Mouse (Mus musculus) lung, postnatal 14 days (tissue): Measurements from ENCODE around the gene Zfp846.
A peak's percentile ranks its signal among the peaks of the same experiment; 100 is the strongest.
"Not testable (repeated sequence)": the region's sequence is repeated elsewhere in the genome, so short reads cannot be mapped to it uniquely, and the experiment has no call there.

Experiments used
- DNase-seq: peaks from one replicate; pipeline ENCODE4 v3.0.0; 2021

The Zfp846 gene

DNA sequence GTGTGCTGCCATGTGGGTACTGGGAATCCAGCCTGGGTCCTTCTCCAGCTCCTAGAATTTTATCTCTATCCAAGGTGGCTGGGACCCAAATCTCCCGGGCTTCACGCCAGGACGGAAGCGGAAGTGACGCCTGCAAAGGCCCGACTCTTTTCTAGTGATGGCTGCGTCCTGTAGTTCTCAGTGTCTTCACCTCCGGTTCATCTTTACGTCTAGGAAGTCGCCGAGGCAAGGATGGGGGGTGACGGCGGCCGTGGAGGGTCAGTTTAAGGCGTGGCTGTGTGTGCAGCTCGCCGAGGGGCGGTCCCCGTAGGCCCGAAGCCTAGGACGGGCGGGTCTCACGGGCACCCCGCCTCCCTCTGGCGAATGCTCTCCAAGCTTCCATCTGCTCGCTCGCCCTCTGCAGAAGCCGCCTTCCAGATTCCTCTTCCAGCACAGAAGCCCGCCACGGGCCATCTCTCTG is at the start of gene Zfp846:
TSS of gene Zfp846 (plus strand) at position 117 of the 460 bp plus-strand sequence.
- DNase-seq, result peak; percentile 98

DNA sequence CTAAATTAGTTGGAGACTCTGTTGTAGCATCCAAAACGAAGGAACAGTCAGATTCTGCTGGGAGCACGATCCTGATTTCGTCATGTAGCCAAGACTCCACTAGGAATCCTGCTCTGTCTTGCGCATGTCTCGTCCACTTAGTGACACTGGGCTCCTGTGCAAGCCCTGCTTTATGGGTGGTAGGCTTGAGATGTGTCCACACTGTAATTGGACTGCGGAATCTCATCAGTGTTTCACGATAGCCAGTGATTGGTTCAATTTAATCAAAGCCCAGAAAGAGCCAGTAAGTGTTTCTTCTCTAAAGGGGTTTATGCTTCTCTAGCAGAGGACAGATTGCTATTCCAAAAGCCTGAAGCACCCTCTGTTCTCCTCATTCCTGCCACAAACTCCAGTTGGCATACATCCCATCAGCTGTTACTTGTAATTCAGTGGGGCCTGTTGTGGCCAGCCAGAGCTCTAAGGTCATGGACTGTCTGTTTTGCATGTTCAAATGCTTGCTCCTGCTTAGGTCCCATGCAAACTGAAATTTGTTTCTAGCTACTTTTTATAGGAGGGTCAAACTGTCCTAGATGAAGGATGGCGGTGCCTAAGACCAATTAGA is 46.7 kb upstream of the Zfp846 start:
- no peak for DNase-seq

GRCm38 (mm10) chr9:20536598-20536997 is 44.5 kb upstream of the Zfp846 start:
- no peak for DNase-seq

DNA sequence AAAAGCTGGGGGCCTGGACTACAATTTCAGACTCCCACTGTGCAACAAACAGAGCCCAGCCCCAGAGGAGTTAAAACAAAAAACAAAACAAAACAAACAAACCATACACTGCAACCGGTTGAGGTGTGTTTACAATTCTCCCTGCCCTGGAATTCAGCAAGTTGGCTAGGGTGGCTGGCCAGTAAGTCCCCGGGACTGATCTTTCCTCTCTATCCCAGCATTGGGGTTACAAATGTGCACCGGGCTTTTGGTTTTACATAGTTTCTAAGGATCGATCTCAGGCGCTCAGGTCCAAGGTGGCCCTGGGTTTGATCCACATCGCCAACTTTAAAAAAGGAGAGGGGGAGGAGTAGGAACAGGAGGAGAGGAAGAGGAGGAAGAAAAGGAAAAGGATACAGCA is 37.6 kb upstream of the Zfp846 start:
- DNase-seq, result no peak

- DNase-seq, result peak; percentile 83
These were observed 36.8 kb upstream of the Zfp846 start for GRCm38 (mm10) chr9:20544070-20544821.

DNA sequence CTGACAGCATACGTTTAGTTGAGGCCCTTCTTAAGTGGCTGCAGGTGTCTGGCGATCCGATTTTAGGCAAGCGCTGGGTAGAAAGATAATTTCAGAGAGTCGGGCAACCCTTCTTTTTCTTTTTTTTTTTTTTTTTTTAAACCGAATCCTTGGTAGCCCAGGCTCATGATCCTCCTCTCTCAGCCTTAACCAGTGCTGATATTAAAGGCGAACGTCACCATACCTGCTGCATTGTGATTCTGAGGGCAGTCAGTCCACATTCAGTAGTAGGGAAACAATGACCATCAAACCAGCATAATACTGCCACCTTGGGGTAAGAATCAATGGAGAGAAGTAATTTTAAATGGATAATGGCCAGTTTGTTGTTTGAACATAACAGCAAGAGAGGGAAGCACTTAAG is 35.9 kb upstream of the Zfp846 start:
- peak; percentile 31 for DNase-seq

- DNase-seq, result no peak
These were observed 29.3 kb upstream of the Zfp846 start for GRCm38 (mm10) chr9:20551781-20552275.

DNA sequence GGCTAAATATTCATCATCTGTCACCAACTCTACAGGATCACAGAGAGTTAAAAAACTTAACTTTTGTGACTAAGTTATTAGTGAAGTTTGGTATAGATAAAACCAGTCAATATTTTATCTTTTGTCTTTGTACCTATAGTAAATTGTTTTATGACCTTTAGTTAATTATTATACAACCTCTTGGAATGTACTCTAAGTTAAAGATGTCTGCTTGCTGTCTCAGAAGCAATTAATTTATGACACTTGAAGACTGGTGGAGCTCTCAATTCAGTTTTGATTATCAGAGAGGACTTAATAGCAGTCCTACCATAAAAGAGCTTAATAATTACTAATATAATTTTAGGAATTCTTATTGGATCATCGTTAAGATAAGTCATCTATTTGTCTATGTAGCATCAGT is 28.4 kb upstream of the Zfp846 start:
- no peak for DNase-seq

- DNase-seq, result no peak
These were observed 18.9 kb upstream of the Zfp846 start for GRCm38 (mm10) chr9:20562177-20562576.

GRCm38 (mm10) chr9:20565326-20566030 is 15.6 kb upstream of the Zfp846 start:
- peak; percentile 19 for DNase-seq

DNA sequence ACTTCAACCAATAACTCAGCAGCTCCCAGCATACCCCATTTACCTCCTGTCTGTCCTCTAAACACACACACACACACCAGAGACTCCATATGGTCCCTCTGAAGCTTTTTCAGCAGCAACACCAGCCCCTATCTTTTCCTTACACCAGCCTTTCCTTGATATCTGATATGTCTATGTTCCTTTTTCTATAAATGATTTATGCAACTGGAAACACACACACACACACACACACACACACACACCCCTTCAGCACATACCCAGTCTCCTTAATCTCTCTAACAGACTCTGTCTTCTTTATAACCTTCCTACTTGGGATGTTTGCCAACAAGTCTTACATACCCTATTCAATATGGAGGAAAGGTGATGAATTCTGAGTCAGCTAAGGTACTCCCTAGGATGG is 10.0 kb upstream of the Zfp846 start:
- no peak for DNase-seq

GRCm38 (mm10) chr9:20576591-20576990 is 4.5 kb upstream of the Zfp846 start:
- no peak for DNase-seq

DNA sequence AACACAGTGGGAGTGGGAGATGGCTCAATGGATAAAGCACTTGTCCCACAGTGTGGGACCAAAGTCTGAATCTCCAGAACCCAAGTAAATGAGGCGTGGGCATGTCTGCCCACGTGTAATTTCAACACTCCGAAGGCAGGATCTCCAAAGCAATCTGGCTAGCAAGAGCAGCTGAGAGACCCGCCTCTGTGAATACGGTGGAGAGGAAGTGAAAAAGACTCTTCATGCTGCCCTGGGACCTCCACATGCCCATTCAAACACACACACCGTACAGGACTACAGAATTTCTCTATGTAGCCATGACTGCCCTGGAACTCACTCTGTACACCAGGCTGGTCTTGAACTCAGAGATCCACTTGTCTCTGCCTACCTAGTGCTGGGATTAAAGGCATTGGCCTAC is 20.2 kb downstream of the Zfp846 start:
- no peak for DNase-seq

DNA sequence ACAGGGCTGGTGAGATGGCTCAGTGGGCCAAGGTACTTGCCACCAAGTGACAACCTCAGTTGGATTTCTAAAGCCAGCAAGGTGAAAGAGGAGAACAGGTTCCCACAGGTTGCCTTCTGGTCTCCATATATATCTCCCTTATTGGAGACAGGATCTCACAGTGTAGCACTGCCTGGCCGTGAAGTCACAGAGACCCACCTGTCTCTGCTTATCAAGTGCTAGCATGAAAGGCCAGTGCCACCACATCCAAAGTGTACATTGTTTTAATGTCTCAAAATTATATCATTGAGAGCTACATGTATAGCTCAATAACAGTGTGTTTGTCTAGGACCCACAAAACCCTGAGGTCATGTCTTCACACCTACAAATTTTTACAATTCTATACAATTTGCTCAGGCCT is 25.2 kb downstream of the Zfp846 start:
- no peak for DNase-seq

DNA sequence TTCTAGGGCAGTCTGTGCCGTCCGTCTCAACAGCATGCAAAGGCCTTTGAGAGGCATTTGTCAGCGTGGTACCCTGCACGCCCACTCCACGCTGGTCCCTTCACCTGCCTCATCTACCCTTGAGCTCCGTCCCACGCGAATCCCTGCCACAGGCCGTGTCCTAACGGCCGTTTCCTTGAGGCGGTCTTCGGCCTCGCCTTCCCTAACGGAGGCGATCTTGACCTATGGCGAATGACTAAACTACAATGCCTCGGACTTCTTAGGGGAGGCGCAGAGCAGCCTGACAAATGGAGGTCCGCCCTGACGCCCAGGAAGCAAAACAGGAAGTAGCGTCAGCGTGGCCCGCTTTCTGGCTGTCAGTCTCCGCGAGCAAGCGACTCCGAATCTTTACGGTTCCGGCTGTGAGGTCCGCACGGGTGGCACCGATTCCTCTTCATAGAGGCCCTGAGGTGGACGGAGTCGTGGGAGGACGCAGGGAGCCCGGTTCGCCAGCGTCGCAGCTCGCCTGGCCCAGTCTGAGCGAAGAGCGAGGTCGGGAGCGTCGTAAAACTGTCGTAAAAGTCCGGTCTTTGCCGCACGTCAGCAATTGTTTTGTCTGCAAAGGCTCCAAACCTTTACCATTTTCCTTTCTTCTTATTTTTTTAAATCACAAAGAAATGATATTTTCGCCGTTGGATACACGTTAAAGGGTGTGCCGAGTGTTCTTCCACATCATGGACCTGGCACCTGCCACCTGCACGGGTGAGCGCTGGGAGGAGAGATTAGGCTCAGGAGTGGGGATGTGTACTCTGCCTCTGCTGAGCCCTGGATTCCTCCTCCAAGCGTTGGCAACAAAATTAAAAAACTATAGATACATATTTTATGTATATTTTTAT is 26.2 kb downstream of the Zfp846 start:
- peak; percentile 82 for DNase-seq

DNA sequence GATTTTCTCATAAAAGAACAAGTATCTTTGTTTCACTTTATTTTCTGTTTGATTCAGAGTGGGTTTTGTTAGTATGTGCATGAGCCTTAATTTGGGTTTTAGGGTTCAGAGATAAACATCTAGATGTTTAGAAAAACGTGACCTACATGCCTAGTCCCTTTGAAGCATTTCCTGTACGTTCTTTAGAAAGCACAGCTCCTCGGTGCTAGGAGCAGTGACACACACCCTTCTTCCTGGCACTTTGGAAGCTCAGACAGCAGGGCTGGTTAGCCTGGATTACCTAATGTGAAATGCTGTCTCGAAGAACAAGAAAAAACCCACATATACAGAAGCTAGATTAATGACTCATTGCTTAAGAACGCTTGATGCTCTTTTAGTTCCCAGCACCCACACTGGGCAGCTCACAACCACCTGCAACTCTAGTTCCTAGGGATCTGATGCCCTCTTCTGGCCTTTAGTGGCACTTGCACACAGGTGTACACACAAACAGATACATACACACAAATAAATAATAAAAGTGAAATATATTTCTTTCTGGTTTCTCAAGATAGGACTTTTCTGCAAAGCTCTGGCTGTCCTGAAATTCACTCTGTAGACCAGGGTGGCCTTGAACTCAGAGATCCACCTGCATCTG is 28.9 kb downstream of the Zfp846 start:
- no peak for DNase-seq

DNA sequence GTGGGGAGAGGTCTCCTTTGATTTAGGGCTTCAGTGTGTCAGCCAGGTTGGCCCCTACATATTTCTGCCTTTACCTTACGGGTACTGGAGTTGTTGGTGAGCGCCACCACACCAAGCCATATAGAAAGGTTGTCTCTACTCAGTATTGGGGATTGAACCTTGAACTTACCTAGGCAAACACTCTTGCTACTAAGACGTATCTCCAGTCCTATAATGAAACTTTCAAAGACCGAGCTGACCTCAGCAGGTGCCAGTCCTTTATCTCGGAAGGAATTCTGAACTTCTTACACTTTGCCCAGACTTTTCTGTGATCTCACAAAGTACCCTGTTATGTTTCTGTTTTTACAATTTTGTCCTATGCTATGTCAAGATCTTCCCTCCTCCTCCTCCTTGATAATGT is 30.9 kb downstream of the Zfp846 start:
- no peak for DNase-seq

DNA sequence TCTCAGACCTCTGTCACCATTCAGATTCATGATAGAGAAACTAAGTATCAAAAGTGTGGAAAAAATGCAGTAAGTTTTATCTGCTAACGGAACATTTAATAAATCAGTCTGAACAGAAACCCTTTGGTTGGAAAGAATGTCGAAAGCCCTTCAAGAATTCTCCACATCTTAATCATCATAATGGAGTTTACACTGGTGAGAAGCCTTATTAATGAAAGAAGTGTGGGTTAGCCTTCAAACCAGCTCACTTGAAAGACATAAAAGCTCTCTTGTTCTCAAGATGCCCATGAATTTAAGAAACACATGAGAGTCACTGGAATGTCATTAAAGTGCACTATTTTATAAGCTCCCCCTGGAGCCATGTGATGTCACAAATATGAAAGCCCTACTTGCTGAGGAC is 35.6 kb downstream of the Zfp846 start:
- no peak for DNase-seq

- no peak for DNase-seq
These were observed 50.2 kb downstream of the Zfp846 start for GRCm38 (mm10) chr9:20631332-20631731.

GRCm38 (mm10) chr9:20635676-20636075 is 54.6 kb downstream of the Zfp846 start:
- DNase-seq, result not testable (repeated sequence)

DNA sequence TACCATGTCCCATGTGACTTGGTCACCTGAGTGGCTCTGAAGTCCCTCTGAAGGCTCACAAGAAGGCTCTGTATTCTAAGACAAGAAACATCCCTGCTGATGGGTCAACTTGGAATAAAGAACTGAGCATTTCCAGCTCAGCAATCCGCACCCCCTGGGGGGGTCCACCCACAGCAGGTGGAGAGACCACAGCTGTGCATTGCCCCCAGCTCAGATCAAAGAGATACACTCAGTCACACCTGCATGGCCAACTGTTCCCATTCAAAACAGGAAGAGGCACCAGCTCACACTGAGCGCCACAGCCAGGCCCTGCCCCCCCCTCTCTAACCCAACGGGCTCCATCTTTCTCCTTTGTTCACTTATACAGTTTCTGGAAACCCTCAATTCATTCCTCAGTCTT is 55.2 kb downstream of the Zfp846 start:
- no peak for DNase-seq

DNA sequence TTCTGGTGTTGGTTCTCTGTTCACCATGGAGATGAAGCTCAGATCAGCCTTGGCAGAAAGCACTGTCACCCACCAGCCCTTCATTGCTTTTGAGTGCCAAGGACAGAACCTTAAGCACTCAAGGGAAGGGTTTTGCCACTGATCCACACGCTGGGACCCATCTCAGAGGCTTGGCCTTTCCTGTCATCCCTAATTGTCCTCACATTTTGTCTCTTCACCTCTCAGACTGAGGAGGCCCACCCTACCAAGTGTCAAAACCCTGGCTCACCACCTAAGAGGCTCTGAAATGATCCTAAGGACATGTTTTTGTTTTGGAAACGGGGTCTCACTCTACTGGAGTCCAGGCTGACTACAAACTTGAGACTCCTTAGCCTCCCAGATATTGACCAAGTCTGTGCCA is 55.7 kb downstream of the Zfp846 start:
- no peak for DNase-seq
